Mouse (Mus musculus): ENCODE measurements around the gene Dirc2.
A peak's percentile ranks its signal among the peaks of the same experiment; 100 is the strongest.

Gene Dirc2

DNA sequence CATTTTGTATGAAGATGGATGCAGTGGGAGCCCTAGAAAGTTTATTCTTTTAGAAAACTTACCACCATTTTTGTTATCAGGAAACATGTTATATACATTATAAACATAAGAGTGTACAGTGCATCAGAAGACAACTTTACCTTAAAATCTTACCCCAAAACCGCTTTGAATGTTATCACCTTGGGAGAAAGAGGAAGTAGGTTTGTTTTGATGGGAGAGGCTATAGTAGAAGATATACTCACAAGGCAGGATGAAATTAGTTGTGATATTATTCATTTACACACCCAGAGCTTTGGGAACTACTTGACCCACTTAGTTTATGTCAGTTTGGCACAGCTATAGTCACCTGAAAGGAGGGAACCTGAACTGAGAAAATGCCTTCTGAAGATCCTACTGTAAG, 6.7 kb upstream of the Dirc2 start:
- DNase-seq (ENCODE audit: low read depth, low spot score) = no peak

- peak; percentile 94 for DNase-seq (ENCODE audit: low read depth, low spot score)
These were observed 3.4 kb upstream of the Dirc2 start for GRCm38 (mm10) chr16:35772598-35772997.

- peak; percentile 22 for DNase-seq (ENCODE audit: low read depth, low spot score)
These were observed 2.5 kb upstream of the Dirc2 start for GRCm38 (mm10) chr16:35771606-35772005.

DNA sequence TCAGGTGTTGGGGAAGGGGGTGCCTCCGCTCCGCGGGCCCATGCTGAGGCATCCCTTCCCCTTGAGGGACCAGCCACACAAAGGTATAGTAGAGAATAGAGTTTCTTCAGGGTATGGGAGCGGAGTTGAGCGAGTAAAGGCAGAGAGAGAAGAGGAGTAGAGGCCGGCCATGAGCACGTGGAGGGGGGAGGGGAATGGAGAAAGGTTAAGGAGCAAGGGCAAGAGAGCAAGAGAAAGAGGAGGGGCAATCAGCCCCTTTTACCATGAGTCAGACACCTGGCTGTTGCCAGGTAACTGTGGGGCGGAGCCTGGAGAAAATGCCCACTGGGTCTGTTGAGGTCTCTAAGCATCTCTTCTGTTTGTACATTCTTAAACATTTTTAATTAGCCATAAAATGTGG, 2.0 kb upstream of the Dirc2 start:
- peak; percentile 88 for DNase-seq (ENCODE audit: low read depth, low spot score)

- peak; percentile 92 for DNase-seq (ENCODE audit: low read depth, low spot score)
These were observed 912 bp upstream of the Dirc2 start, which contains the start of gene Hspbap1 for GRCm38 (mm10) chr16:35769878-35770657. Gene Hspbap1, plus strand, starts transcription at chr16:35770375.

GRCm38 (mm10) chr16:35768469-35768784, 729 bp downstream of the Dirc2 start:
- DNase-seq (ENCODE audit: low read depth, low spot score) = no peak

- no peak for DNase-seq (ENCODE audit: low read depth, low spot score)
These were observed 2.8 kb downstream of the Dirc2 start for GRCm38 (mm10) chr16:35766366-35766765.

GRCm38 (mm10) chr16:35765449-35765848, 3.7 kb downstream of the Dirc2 start:
- no peak for DNase-seq (ENCODE audit: low read depth, low spot score)

- no peak for DNase-seq (ENCODE audit: low read depth, low spot score)
These were observed 4.2 kb downstream of the Dirc2 start for GRCm38 (mm10) chr16:35764941-35765340.

DNA sequence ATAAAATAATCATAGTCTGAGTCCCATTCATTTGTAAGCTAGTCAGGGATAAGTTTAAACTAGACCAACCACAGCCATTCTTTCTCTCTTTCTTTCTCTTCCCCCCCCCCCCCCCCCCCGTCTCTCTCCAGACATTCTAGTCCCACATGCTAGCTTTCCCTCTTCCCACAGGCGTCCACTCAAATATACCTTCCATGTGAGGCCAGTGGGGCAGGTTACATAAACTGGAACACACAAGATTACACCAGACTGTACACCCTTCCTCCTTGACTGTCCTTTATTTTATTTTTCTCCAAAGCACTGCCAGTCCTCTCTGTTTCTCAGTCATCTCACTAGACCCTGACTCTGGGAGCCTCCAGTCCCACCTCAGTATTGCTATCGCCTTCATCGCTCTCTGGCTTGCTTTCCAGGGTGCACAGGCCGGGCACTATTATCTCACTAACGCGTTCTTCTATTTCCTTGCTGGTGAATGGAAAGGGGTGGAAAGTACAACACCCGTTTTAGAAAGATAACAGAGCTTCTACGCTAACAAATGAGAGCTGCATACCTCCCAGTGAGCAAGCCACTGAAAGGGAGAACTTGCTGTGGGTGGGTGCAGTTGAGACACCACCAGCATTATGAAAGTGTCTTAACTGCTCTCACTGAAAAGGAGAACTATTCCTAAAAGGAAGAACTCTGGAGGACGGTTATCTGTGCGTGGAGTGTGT, 5.4 kb downstream of the Dirc2 start:
- no peak for DNase-seq (ENCODE audit: low read depth, low spot score)

GRCm38 (mm10) chr16:35759401-35759800, 9.8 kb downstream of the Dirc2 start:
- no peak for DNase-seq (ENCODE audit: low read depth, low spot score)

GRCm38 (mm10) chr16:35756697-35757096, 12.5 kb downstream of the Dirc2 start:
- DNase-seq (ENCODE audit: low read depth, low spot score) = no peak

DNA sequence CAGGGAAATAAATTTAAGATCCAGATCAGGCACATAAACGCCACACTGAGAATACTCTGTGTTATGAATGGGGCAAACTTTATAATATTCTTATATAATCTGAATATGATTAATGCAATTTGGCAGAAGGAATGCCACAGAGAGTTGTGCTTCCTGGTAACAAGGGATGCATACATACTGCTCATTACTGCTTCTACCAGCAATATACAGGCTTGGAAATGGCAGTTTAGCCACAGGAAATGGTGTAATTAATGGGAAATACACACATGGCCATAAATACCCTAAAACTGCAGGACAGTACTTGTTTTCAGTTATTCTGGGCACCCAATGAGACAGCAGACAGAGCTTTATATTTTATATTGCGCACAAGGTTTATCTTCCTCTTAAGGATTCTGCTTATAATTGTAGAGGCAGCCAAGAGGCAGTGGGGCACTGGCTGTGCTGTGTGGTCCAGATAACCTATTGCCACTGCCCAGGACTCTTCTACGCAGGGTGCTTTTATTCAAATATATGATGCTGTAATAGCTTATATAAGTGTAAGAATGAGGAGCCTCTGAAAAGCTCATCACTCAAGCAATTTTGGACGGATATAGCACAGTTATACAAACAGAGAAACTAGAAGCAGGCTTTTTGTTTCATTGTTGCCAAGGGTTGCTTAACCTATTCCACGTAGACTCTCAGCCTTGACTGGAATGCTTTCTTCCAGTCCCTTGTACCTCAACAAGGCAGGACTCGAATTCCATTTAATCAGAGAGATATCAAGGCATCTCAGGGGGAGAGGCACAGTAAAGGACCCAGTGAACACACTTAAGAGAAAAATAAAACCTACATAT, 13.4 kb downstream of the Dirc2 start:
- no peak for DNase-seq (ENCODE audit: low read depth, low spot score)

DNA sequence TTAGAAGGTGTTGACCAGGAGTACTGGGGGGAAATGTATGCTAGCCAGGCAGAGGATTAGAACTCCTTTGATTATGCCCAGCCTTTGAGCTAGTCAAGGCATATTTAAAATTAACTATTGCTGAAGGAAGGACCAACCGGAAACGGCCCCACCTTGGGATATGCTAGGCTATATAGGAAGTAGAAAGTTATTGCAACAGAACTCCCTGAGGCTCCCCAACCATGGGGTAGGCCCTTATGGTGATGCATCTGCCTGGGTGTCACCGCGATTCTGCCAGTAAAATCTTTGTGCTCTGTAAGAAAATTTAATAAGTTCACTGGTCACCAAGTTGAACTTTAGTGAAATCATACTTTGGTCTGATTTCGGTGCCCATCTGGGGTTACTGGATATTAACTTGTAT, 15.2 kb downstream of the Dirc2 start:
- no peak for DNase-seq (ENCODE audit: low read depth, low spot score)

- DNase-seq (ENCODE audit: low read depth, low spot score) = no peak
These were observed 17.3 kb downstream of the Dirc2 start for GRCm38 (mm10) chr16:35751841-35752240.

GRCm38 (mm10) chr16:35749385-35749784, 19.8 kb downstream of the Dirc2 start:
- no peak for DNase-seq (ENCODE audit: low read depth, low spot score)

DNA sequence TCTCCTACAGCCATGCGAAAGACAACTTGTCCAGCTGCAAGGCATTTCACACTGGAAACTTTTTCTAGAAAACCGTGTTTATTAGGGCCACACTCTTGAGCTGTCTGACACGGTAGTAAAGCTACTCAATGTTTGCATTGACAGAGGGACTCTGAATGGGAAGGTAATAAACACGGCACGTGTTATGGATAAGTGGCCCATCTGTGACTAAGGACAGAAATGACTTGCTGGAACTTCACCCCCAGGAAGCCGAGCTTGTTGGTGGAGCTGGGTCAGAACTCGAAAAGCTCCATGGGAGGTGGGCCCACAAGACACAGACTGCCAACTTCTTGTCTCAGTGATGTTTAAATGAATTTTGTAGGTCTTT, 20.9 kb downstream of the Dirc2 start:
- no peak for DNase-seq (ENCODE audit: low read depth, low spot score)

- DNase-seq (ENCODE audit: low read depth, low spot score) = no peak
These were observed 21.5 kb downstream of the Dirc2 start for GRCm38 (mm10) chr16:35747417-35748236.

GRCm38 (mm10) chr16:35742251-35742937, 26.8 kb downstream of the Dirc2 start:
- no peak for DNase-seq (ENCODE audit: low read depth, low spot score)

DNA sequence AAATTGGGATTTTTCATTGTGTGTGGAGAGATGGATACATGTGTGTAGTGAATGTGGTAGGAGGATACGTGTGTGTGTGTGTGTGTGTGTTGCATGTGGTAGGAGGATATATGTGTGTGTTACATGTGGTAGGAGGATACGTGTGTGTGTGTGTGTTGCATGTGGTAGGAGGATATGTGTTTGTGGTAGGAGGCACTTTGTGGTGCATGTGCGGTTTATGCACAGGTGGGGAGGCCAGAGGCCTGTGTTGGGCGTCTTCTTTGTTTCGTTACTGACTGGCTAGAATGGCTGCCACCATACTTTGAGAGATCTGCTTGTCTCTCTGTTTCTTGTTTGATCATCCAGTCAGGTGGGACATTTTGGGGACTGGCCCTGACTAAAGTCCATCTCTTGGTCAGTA, 27.5 kb downstream of the Dirc2 start:
- DNase-seq (ENCODE audit: low read depth, low spot score) = no peak

DNA sequence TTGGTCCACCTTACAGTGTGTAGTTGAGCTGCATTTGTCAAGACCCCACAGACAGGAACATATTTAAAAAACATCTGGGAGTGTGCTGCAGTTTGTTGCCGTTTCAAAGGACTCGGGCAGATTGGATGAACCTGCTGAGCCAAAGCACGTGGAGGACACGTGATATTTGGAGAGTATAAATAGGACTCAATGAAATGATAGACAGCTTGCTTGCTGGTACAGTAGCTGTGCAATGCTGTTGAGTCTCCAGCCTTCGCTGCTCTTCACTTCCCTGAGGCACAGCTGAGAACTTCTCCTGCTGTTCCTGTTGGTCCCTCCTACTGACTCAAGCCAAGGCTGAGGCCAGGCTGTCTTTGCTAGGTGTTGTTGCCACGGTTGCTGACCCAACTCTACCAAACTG, 28.2 kb downstream of the Dirc2 start:
- no peak for DNase-seq (ENCODE audit: low read depth, low spot score)

Data from ES-CJ7 (cell line).